Mouse (Mus musculus) T-cell, adult 2 months (primary cell): ENCODE measurements around the gene Gpr157.
A peak's percentile ranks its signal among the peaks of the same experiment; 100 is the strongest.
"Not testable (repeated sequence)": the region's sequence is repeated elsewhere in the genome, so short reads cannot be mapped to it uniquely, and the experiment has no call there.

Source experiments
- DNase-seq: peaks from one replicate; pipeline ENCODE4 v3.0.0; 2022; ENCODE audit warnings: low spot score

Gpr157 gene

DNA sequence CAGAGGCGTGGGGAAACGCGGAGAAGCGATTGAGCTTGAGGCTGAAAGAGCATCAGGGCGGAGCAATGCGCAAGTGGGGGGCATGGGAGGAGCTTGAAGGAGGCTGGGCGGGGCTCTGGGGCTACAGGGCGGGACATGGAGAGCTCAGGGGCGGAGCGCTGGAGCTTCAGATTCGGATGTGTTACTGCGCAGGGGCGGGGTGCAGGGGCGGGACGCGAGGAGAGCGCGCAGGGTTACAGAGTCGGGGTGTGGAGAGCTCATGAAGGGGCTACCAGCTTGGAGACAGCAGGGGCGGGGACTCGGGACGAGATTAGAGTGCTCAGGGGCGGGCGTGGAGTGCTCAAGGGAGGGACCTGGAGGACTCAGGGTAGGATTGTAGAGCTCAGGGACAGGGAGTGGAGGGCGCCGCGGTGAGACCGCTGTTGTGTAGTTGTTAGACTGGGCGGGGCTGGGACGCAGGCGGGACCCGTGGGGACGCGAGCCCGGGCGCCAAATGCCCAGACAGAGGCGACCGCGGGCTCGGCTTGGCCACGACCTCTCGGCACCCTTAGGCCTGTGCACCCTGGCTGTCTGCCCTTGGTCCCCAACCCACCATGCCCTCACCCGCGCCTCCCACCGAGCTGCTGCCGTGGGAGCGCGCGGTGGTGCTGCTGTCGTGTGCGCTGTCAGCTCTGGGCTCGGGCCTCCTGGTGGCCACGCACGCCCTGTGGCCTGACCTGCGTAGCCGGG is at the start of gene Gpr157:
Gene Gpr157, plus strand, starts transcription at position 205 of the 729 bp plus-strand sequence.
- peak; percentile 89 for DNase-seq

DNA sequence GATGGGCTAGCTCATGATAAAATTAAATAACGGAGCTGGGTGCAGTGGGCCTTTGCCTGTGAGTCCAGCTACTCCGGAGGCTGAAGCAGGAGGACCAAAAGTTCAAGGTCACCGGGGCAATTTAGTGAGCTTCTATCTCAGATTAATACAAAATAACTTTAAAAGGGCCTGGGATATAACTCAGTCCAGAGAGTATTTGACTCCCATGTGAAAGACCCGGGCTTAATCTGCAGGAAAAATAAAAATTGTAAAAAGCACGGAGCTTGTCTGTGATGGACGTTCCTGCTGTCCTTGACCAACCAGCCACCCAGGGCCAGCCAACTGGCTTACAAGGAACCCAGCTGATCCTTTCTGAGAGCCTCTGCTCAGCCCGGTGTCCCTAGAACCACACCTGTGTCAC is 48.6 kb upstream of the Gpr157 start:
- no peak for DNase-seq

DNA sequence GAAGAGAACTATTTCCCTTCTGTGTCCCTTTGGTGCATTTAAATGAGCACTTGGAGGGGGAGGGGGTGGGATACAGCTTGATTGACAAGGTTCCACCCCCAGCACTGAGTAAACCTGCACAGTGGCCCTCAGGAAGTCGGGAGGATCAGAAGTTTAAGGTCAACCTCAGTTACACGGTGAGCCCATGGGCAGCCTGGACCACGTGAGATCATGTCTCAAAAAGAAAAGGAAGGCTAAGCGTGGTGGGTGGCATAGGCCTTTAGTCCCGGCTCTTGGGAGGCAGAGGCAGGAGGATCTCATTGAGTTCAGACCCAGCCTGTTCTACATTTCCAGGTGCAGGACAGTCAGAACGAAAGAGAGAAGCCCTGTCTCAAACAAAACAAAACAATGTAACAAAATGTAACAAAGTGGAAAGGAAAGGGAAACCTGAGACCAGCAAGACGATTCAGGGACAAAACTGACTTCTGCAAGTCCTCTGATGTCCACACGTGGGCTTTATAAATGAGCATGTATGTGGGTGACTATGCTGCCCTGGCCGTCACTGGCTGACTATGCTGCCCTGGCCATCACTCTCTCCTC is 47.1 kb upstream of the Gpr157 start:
- no peak for DNase-seq

DNA sequence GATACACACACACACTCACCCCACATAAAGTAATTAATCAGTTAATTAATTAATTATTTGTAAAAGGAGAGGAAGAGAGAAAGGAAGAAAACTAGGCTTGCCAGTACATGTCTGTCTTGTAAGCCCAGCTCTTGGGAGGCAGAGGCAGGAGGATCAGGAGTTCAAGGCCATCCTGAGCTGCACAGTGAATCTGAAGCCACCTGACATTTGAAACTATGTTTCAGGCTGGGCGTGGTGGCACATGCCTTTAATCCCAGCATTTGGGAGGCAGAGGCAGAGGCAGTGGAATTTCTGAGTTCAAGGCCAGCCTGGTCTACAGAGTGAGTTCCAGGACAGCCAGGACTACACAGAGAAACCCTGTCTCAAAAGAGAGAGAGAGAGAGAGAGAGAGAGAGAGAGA is 46.3 kb upstream of the Gpr157 start:
- not testable (repeated sequence) for DNase-seq

DNA sequence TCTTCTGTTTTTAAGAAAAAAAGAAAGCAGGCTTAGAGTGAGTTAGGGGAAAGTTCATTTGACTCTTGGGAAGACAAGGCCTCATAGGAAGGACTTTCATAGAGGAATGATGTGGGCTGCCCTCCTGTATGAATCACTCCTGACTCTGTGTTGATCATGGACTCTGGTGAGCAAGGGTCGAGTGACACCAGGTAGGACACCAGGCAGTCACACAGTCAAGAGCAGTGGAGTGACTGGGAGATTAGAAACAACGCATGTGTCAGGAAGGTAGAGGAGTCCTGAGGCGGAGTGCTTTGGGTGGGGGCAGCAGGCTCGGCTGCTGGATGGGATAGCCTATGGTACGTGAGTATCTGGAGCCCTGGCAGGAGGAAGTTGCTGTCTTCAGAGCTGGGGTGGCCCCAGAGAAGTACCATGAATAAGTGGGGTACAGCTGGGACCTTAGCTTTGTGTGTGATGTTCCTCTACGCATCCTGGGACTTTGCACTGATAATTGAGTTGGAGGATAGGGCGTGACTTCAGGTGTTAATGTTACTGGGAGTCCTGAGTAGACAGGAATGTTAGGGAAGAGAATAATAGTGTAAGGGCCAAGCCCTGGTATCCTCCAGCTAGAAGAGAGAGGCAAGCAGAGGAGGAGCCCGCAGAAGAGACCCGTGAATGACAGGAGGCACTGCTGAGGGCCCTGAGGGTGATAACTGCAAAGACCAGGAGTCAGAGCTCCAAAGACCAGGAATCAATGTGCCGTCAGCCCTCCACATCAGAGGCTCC is 45.6 kb upstream of the Gpr157 start:
- DNase-seq = no peak

DNA sequence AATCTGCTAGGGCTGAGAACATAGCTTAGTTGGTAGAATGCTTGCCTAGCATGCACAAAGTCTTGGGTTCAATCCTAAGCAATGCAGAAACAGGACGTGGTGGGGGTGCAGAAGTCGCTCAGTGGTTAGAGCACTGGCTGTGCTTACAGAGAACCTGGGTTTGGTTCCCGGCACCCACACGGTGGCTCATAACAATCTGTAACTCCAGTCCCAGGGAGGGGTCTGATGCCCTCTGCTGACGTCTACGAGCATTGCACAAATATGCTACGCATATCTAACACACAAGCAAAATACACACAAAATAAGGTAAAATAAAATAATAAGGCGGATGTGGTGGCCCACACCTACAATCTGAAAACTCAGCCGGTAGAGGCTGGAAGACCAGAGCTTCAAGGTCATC is 43.6 kb upstream of the Gpr157 start:
- DNase-seq = no peak

DNA sequence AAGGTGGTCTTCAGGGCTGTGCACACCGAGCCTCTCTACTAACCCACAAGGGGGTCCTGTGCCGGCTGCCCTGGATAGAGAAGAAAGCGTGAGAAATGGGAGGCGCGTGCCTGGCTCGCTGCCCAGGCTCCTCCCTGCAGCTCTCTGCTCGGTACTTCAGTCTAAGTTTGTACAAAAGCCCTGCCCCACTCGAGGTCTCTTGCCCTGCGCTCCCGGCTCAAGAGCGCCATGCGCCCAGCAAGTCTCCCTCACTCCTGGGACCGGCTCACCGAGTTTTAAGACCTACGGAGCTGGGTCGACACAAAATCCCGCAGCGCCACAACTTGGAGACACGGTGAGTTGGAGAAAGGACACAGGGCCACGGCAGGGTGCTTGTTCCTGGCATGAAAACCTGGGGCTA is 39.1 kb upstream of the Gpr157 start:
- DNase-seq = no peak

DNA sequence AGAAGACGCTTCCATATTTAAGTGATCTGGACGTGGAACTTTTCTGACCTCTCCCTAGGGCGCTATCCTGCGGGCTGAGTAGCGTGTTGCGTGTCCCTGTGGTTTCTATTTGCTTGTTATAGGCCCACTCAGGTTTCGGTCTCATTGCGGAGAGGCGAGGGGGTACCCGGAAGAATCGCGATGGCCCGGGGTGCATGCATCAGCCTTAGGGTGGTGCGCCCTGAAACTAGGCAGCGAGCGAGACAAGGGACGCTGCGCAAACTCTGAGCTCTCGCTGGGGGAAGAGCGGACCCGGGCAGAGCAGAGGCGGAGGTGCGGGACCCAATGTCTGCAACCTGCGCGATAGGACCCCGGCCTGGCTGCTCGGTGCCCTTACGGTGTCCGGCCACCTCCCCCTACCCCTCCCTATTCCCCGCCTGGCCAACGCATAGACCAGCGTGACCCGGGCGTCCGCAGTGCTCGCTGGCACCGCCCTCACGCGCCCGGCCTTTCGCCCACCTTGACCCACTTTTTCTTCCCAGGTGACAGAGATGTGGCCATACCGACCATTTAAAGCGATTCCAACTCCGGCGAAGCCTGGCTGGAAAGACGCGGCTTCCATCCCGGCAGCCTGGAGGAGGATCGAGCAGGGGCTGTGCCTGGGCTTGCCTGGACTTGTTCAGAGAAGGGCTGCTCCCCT is 38.5 kb upstream of the Gpr157 start:
- DNase-seq = no peak

DNA sequence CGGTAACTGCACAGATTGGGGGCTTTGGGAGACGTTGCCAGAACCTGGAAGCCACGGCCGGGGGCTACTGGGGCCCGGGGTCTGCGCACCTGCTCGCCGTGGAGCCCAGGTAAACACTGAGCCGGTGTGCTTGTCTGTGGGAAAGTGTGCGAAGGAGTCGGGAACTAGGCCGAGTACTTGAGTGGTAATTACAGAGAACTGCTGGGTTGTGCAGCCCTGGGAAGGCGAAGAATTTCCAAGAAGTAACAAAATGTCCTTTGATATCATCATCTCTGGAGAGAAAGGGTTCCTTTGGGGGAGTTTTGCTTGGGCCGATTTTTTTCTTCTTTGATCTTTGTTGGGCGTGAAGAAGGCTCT is 38.0 kb upstream of the Gpr157 start:
- DNase-seq = no peak

DNA sequence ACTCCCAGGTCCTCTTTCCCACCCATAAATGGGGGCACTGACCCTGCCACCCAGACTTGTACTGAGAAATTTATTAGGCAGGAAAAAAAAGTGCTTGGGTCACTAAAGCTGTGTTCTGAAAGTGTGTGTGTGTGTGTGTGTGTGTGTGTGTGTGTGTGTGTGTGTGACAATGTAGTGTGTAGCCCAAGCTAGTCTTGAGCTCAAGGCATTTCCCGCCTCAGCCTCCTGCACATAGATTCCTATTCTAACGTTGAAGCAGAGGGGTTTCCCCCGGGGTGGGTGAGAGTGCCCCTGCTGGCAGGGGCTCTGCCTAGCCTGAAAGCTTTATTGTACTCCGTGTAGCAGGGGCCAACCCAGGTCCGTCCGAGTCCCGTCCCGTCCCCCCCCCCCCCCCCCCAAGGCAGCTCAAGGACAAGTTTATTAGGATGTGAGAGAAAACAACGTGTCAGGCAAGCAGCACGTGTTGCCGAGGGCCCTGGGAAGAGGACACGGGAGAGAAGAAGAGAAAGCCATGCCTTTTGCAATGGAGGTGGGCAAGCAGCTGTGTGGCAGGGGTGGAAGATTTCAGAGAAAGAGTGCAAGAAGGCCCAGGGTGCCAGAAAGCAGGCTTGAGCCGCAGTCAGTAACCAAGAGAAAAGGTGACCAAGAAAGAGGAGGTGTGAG is 37.5 kb upstream of the Gpr157 start:
- no peak for DNase-seq

DNA sequence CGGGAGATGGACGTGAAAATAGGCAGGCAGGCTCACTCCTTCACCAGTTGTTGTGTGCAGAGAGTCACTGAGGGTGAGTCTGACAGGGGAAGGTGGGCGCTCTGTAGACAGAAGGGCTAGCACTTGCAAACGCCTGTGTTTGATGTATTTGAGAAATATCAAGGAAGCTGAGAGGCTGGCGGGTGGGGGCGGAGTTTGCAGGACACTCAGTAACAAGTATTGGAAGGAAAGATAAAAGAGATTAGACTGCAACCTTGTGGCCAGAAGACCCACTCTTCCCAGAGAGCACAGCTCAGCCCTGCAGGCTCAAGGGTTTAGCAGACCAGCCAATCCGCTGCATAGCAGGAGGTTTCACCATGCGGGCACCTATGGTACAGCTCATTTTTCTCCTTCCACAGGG is 35.7 kb upstream of the Gpr157 start:
- DNase-seq = no peak

DNA sequence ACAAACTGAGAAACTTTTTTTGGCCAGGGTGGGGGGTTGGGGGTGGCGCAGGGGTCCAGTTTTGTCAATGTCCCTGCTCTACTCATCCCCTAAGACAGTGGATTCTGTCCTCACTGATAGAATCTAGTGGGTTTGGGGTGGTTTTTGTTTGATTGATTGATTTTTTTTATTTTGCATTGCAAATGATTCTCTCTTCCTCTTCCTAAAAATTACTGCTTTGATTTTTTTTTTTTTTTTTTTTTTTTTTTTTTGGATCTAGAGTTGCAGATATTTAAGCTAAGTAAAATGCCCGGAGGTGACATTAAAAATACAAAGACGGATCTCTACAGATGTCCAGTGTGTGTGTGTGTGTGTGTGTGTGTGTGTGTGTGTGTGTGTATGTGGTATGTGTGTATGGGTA is 34.8 kb upstream of the Gpr157 start:
- DNase-seq = no peak

DNA sequence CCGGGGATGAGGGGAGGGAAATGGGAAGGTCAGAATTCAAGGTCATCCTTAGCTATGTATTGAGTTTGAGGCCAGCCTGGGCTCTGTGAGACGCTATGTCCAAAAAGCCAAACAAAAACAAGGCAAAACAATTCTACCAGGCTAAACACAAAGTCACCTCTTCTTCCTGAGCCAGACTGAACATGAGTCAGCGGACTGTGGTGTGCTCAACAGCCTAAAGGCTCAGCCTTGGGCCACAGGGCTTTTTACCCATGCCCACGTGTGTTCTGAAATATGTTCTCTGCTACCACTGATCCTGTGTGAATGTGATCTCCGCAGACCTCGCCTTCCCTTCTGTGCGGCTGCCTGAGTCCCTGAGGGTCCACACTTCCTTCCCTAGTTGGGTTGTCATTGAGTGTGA is 31.0 kb upstream of the Gpr157 start:
- DNase-seq = no peak

DNA sequence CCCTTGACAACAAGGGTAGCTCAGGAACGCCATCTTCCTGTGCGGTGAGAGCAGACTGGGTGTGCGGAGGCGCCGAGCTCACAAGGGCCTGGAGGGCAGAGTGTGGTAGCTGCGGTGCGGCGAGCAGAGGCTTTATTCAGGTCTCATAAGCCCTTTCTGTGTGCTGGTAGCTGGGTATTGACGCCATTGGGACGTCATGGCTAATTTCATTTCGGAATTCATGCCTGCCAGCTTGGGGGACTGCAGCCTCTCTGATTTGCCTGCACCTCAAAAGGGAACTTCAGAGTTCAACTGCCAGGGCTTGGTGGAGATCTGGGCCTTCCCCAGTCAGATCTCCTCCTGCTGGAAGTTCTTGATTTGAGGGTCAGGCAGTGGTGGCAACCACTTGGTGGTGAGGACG is 29.4 kb upstream of the Gpr157 start:
- DNase-seq = no peak

DNA sequence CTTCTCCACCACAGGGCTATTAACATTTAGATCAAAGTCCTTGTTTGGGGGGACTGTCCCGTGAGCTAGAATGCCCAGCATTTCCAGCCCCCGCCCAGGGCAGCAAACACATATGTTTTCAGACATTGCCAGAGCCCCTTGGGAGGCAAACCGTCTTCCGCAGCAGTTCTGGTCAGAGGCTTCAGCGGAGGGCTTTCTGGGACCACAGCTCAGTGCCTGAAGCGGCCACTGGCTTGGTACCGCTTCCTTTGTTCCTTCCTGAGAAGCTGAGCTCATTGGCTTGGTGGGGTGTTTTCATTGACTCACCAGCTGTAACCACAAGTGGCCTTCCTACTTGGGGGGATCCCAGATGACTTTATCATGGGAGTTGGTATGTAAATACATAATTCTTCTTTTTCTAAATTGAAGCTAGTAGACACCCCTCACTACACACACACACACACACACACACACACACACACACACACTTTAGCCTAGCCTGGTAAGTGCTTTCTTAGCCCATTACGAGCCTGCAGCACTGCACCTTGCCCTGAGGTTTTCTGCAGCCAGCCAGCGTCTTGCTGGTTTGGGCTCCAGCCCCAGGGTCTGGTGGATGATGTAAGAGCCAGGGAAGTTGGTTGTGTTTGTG is 27.2 kb upstream of the Gpr157 start:
- no peak for DNase-seq

DNA sequence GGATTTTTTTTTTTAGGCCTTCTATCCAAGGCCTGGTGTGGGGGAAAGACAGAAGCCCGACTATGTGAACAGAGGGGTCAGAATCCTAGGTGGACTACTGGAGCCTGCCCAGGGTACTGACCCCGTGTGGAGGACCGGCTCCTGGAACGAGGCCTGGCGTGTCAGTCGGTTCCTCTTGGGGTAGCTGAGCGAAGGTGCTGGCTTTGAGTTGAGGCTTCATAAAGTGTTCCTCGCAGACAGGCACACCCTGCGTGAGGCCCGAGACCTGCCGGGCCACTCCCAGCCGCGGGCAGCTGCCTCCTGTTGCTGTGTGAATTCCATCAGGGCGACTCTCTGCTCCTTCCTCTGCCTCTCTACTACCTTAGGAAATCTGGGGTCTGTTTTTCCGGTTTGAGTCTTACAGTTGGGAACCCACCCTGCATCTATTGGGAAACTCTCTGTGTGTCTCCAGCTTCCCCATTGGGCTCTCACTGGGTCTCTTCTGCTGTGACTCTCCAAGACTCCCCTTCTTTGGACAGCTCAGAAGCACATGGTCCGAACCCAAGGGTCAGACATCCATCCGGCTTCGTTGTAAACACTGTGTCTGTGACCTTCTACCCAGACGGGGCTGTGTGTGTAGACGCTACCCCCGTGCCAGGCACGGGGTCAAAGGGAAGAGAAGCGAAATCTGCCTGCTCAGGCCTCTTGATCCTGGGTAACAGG is 26.5 kb upstream of the Gpr157 start:
- no peak for DNase-seq

DNA sequence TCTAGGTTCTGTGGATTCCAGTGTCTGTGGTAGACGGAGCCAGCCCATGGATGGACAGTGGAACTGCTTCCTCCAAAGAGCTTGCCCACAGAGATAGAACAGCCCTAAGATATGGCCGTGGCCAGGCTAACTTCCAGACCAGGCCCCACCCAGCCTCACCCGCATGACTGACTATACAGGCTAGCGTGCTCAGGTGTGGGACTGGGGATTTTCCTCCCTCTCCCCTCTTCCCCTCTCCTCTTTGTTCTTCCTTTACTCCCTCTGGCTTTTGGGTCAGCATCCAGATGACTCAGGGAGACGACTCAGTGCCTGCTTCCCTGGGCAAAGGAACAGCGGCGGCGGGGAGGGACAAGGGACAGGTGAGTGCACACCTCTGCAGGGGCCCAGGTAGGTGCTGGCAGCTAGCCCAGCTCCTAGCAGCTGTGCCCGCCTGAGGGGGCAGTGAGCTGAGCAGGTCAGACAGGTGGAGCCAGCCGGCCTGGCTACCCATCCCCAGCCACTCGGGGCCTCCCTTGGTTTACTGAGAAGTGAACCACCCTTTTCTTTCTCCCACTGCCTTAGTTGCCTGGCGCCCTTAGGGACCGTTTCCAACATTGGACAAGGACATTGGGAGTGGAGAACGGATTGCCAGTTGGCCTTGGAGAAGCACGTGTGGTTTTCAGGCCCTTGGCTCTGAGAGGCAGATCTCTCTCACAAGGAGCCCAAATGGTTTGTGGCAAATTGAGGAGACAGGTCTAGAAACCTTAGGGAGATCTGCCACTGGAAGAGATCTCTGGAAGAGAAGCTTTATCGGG is 25.5 kb upstream of the Gpr157 start:
- DNase-seq = no peak

DNA sequence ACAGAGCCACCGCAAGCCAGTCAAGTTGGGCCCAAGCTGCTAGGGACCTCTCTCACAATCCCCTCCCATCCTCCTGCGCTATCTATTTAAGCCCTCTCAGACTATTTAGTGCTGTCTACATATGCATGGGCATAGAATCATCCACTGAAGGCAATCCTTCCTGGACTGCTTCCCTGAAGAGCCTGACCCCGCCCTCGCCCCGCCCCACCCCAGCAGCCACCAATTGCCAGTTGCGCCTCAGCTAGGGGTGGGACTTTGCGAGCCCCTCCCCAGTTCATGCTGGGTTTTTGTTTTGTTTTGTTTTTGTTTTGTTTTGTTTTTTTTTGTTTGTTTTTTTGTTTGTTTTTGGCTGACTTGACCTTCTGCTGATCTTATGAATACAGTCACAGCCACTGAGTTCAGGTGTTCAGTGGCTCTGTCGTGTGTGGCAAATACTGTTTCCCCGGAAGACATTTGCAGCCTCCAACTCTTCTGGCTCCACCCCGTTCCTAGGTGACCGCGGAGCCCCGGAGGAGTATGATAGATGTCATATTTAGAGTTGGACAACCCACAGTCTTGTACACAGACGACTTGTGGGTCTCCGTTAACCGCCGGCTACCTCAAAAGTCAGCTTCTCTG is 20.4 kb upstream of the Gpr157 start:
- no peak for DNase-seq

DNA sequence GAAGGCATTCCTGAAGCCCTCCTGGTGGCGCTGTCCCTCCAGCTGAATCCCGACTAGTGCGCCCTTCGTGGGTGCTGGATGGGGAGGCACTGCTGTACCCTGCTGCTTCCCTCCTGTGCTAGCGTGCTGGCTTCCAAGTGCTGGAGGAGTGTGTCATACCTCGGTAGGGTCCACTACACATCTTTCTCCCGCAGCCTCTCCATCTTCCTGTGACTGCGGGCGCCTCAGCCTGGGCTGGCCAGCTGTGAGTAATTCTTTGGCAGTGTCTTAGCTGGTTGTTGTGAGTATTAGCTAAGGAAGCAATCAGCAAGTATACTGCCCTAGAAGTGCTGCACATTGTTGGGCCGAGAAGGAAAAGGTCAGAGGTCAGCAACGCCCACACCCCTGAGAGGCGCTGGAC is 18.9 kb upstream of the Gpr157 start:
- DNase-seq = no peak

DNA sequence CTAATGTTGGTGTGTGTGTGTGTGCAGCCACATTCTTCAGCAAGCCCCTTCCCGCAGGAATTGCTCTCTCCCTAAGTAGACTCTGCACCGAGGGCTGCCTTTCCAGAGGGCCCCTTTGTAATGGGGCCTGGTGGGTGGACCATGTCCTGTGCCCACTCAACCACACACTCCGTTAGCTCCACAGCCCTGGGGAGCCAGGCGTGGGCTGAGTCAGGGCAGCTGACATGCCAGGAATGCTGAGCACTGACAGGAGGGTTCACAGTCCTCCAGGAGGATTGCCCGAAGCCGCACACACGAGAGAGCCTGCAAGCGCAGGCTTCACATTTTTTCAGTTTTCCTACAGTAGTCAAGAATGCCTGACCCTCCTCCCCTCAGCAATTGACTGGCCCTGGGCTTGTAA is 17.0 kb upstream of the Gpr157 start:
- no peak for DNase-seq
